Mouse (Mus musculus): Measurements from ENCODE around the gene Draxin. TPM values are rescaled to one million over a fixed set of nuclear protein-coding genes. Genes with fewer than 3 reads are reported as not detected.
A peak's percentile ranks its signal among the peaks of the same experiment; 100 is the strongest.

Gene Draxin
- polyA plus RNA-seq, 1 experiment from 2014 or later = 11.8 TPM

DNA sequence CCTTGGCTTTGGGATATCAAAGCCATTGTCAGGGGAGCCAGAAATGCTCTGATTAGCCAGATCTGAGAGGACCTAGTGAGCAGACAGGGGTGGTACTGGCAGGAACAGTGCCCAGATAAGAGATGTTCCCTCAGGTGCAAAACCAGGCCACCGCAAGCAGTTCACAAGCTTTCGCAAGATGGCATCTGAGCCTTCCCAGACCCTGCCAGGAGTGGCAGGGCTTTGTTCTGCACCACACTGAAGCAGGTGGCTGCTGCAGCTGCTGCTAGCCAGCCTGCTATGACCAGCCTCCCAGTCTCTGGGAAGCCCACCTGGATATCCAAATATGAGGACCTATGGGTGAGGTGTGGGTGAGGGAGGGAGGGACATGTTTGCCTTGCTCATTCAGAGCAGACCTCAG lies 32.6 kb downstream of the Draxin start:
- no peaks in the 10 kb centered on the region for H3K36me3 ChIP-seq (ENCODE audit: control insufficient read depth, insufficient read depth, low read length)
- no peak overlapping the region for H3K4me3 ChIP-seq (ENCODE audit: low read depth, low read length)
- H3K4me2 ChIP-seq (ENCODE audit: low read length) = no peak overlapping the region
- no peak overlapping the region for H3K9ac ChIP-seq (ENCODE audit: low read depth, low read length)
- no peaks in the 10 kb centered on the region for H3K9me3 ChIP-seq (replicated peaks; ENCODE audit: control insufficient read depth, low read length, poor library complexity, severe bottlenecking)
- no peaks in the 10 kb centered on the region for H3K27me3 ChIP-seq (ENCODE audit: control insufficient read depth, insufficient read depth, low read depth, low read length)
- H3K4me1 ChIP-seq (ENCODE audit: control insufficient read depth, insufficient read depth, low read length) = peaks cover 10% of the 10 kb centered on the region
- no peak overlapping the region for H3K27ac ChIP-seq (ENCODE audit: low read length)
- ATAC-seq = no peak
- WGBS = 87% methylated on average over 2 of the region's 2 CpGs

- H3K27me3 ChIP-seq (ENCODE audit: control insufficient read depth, insufficient read depth, low read depth, low read length) = no peaks in the 10 kb centered on the region
- H3K9me3 ChIP-seq (replicated peaks; ENCODE audit: control insufficient read depth, low read length, poor library complexity, severe bottlenecking) = no peaks in the 10 kb centered on the region
- H3K36me3 ChIP-seq (ENCODE audit: control insufficient read depth, insufficient read depth, low read length) = no peaks in the 10 kb centered on the region
- no peak overlapping the region for H3K27ac ChIP-seq (ENCODE audit: low read length)
- H3K4me1 ChIP-seq (ENCODE audit: control insufficient read depth, insufficient read depth, low read length) = no peaks in the 10 kb centered on the region
- no peak overlapping the region for H3K9ac ChIP-seq (ENCODE audit: low read depth, low read length)
- H3K4me2 ChIP-seq (ENCODE audit: low read length) = no peak overlapping the region
- no peak overlapping the region for H3K4me3 ChIP-seq (ENCODE audit: low read depth, low read length)
- ATAC-seq = no peak
- WGBS = 81% methylated on average over 4 of the region's 4 CpGs
These were observed 35.4 kb downstream of the Draxin start for GRCm38 (mm10) chr4:148095081-148095480.

DNA sequence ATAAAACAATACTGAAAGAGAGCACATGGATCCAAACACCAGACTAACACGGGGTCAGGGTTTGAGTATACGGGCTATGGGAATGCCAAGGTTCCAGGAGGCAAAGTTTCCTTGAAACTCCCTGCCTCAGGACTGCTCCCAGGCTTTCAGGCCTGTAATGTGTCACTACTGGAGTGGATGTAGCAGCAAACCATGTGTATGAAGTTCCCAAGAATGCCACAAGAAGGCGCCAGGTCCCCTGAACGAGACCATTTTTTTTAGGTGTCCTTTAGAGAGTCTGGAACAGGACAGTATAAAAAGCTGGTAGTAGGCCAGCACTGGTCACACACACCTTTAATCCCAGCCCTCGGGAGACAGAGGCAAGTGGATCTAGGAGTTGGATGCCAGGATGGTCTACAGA lies 36.3 kb downstream of the Draxin start:
- Histone ChIP-seq H3K27me3 (ENCODE audit: control insufficient read depth, insufficient read depth, low read depth, low read length) (no peaks in the 10 kb centered on the region), H3K4me3 (ENCODE audit: low read depth, low read length) (no peak overlapping the region), H3K27ac (ENCODE audit: low read length) (no peak overlapping the region), H3K9ac (ENCODE audit: low read depth, low read length) (no peak overlapping the region), H3K36me3 (ENCODE audit: control insufficient read depth, insufficient read depth, low read length) (no peaks in the 10 kb centered on the region), H3K4me1 (ENCODE audit: control insufficient read depth, insufficient read depth, low read length) (no peaks in the 10 kb centered on the region), H3K9me3 (replicated peaks; ENCODE audit: control insufficient read depth, low read length, poor library complexity, severe bottlenecking) (no peaks in the 10 kb centered on the region), H3K4me2 (ENCODE audit: low read length) (no peak overlapping the region)
- ATAC-seq = no peak
- 88% methylated on average over 5 of the region's 5 CpGs for WGBS

GRCm38 (mm10) chr4:148092551-148093271 lies 37.8 kb downstream of the Draxin start:
- peaks cover 6% of the 10 kb centered on the region for H3K4me1 ChIP-seq (ENCODE audit: control insufficient read depth, insufficient read depth, low read length)
- no peak overlapping the region for H3K27ac ChIP-seq (ENCODE audit: low read length)
- no peak overlapping the region for H3K4me3 ChIP-seq (ENCODE audit: low read depth, low read length)
- ATAC-seq = no peak
- H3K4me2 ChIP-seq (ENCODE audit: low read length) = no peak overlapping the region
- H3K36me3 ChIP-seq (ENCODE audit: control insufficient read depth, insufficient read depth, low read length) = no peaks in the 10 kb centered on the region
- no peaks in the 10 kb centered on the region for H3K27me3 ChIP-seq (ENCODE audit: control insufficient read depth, insufficient read depth, low read depth, low read length)
- no peak overlapping the region for H3K9ac ChIP-seq (ENCODE audit: low read depth, low read length)
- 92% methylated on average over 11 of the region's 11 CpGs for WGBS
- H3K9me3 ChIP-seq (replicated peaks; ENCODE audit: control insufficient read depth, low read length, poor library complexity, severe bottlenecking) = no peaks in the 10 kb centered on the region

GRCm38 (mm10) chr4:148091181-148091580 lies 39.3 kb downstream of the Draxin start:
- 96% methylated on average over 1 of the region's 1 CpGs for WGBS
- Histone ChIP-seq H3K9ac (ENCODE audit: low read depth, low read length) (no peak overlapping the region), H3K4me2 (ENCODE audit: low read length) (no peak overlapping the region), H3K27me3 (ENCODE audit: control insufficient read depth, insufficient read depth, low read depth, low read length) (no peaks in the 10 kb centered on the region), H3K4me3 (ENCODE audit: low read depth, low read length) (no peak overlapping the region), H3K27ac (ENCODE audit: low read length) (no peak overlapping the region), H3K9me3 (replicated peaks; ENCODE audit: control insufficient read depth, low read length, poor library complexity, severe bottlenecking) (no peaks in the 10 kb centered on the region), H3K4me1 (ENCODE audit: control insufficient read depth, insufficient read depth, low read length) (peaks cover 10% of the 10 kb centered on the region), H3K36me3 (ENCODE audit: control insufficient read depth, insufficient read depth, low read length) (no peaks in the 10 kb centered on the region)
- ATAC-seq = no peak

DNA sequence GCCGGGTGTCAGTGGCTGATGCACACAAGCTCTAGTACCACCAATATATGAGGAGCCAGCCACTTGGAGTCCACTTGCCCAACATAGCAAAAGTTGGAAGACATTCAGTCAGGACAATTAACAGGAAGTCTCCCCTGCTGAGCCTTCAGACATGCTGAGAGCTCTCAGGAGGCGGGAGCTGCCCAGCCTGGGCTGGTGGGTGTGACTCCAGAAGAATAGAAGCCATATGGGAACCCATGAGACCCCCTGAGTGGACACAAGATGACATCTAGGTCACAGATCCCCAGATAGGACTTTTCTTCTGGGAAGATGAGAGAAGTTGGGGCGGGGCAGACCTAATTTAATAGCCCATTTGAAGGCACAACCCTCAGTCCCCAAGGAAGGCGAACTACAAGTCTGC lies 41.3 kb downstream of the Draxin start:
- no peak overlapping the region for H3K27ac ChIP-seq (ENCODE audit: low read length)
- no peak overlapping the region for H3K4me2 ChIP-seq (ENCODE audit: low read length)
- WGBS = 55% methylated on average over 4 of the region's 4 CpGs
- H3K9ac ChIP-seq (ENCODE audit: low read depth, low read length) = no peak overlapping the region
- H3K4me1 ChIP-seq (ENCODE audit: control insufficient read depth, insufficient read depth, low read length) = peaks cover 10% of the 10 kb centered on the region
- ATAC-seq = no peak
- H3K9me3 ChIP-seq (replicated peaks; ENCODE audit: control insufficient read depth, low read length, poor library complexity, severe bottlenecking) = no peaks in the 10 kb centered on the region
- no peaks in the 10 kb centered on the region for H3K36me3 ChIP-seq (ENCODE audit: control insufficient read depth, insufficient read depth, low read length)
- H3K4me3 ChIP-seq (ENCODE audit: low read depth, low read length) = no peak overlapping the region
- H3K27me3 ChIP-seq (ENCODE audit: control insufficient read depth, insufficient read depth, low read depth, low read length) = no peaks in the 10 kb centered on the region

- H3K4me3 ChIP-seq (ENCODE audit: low read depth, low read length) = peak within 1 kb of the TSS; percentile 53
- no peaks in the 10 kb centered on the region for H3K27me3 ChIP-seq (ENCODE audit: control insufficient read depth, insufficient read depth, low read depth, low read length)
- WGBS = 4% methylated on average over 33 of the region's 34 CpGs
- H3K4me2 ChIP-seq (ENCODE audit: low read length) = peak within 1 kb of the TSS; percentile 90
- peak; percentile 94 for ATAC-seq
- no peaks in the 10 kb centered on the region for H3K36me3 ChIP-seq (ENCODE audit: control insufficient read depth, insufficient read depth, low read length)
- H3K27ac ChIP-seq (ENCODE audit: low read length) = peak within 1 kb of the TSS; percentile 78
- H3K9ac ChIP-seq (ENCODE audit: low read depth, low read length) = peak within 1 kb of the TSS; percentile 68
- no peaks in the 10 kb centered on the region for H3K9me3 ChIP-seq (replicated peaks; ENCODE audit: control insufficient read depth, low read length, poor library complexity, severe bottlenecking)
- peaks cover 10% of the 10 kb centered on the region for H3K4me1 ChIP-seq (ENCODE audit: control insufficient read depth, insufficient read depth, low read length)
These were observed 42.5 kb downstream of the Draxin start, which contains the start of gene Agtrap for GRCm38 (mm10) chr4:148087907-148088527. TSS of gene Agtrap (minus strand) at chr4:148088031.

- peak overlapping the region; percentile 90 for H3K4me2 ChIP-seq (ENCODE audit: low read length)
- H3K9me3 ChIP-seq (replicated peaks; ENCODE audit: control insufficient read depth, low read length, poor library complexity, severe bottlenecking) = no peaks in the 10 kb centered on the region
- 5% methylated on average over 24 of the region's 30 CpGs for WGBS
- no peaks in the 10 kb centered on the region for H3K36me3 ChIP-seq (ENCODE audit: control insufficient read depth, insufficient read depth, low read length)
- H3K4me3 ChIP-seq (ENCODE audit: low read depth, low read length) = peak overlapping the region; percentile 53
- no peak overlapping the region for H3K27ac ChIP-seq (ENCODE audit: low read length)
- peak overlapping the region; percentile 68 for H3K9ac ChIP-seq (ENCODE audit: low read depth, low read length)
- H3K4me1 ChIP-seq (ENCODE audit: control insufficient read depth, insufficient read depth, low read length) = peaks cover 10% of the 10 kb centered on the region
- no peak; the same call in 1 of the 2 replicates for ATAC-seq
- H3K27me3 ChIP-seq (ENCODE audit: control insufficient read depth, insufficient read depth, low read depth, low read length) = no peaks in the 10 kb centered on the region
These were observed 43.2 kb downstream of the Draxin start for GRCm38 (mm10) chr4:148087091-148087906.

- WGBS = 76% methylated on average over 3 of the region's 3 CpGs
- no peaks in the 10 kb centered on the region for H3K36me3 ChIP-seq (ENCODE audit: control insufficient read depth, insufficient read depth, low read length)
- no peak for ATAC-seq
These were observed 44.6 kb downstream of the Draxin start for GRCm38 (mm10) chr4:148085907-148086305.

More at GRCm38 (mm10) chr4:148085907-148086305, 44.6 kb downstream of the Draxin start:
- Histone ChIP-seq H3K4me1 (ENCODE audit: control insufficient read depth, insufficient read depth, low read length) (peaks cover 10% of the 10 kb centered on the region), H3K4me2 (ENCODE audit: low read length) (no peak overlapping the region), H3K27me3 (ENCODE audit: control insufficient read depth, insufficient read depth, low read depth, low read length) (no peaks in the 10 kb centered on the region), H3K9me3 (replicated peaks; ENCODE audit: control insufficient read depth, low read length, poor library complexity, severe bottlenecking) (no peaks in the 10 kb centered on the region), H3K27ac (ENCODE audit: low read length) (no peak overlapping the region), H3K9ac (ENCODE audit: low read depth, low read length) (no peak overlapping the region), H3K4me3 (ENCODE audit: low read depth, low read length) (no peak overlapping the region)
